ENCODE assay signal across 8 mouse cellular contexts in genomic region chr12:73554155-73554554, GRCm38 (mm10). TPM values are rescaled to one million over a fixed set of nuclear protein-coding genes. Genes with fewer than 3 reads are reported as not detected.
DNase-seq lines count a peak whose midpoint lies in the region; ATAC-seq and TF ChIP-seq lines count a peak whose summit lies in the region.

No protein-coding gene starts in this region.

- WGBS in forebrain, embryonic 15.5 days = 6% methylated on average over 5 of the region's 5 CpGs
- 3% methylated on average over 5 of the region's 5 CpGs for WGBS in hindbrain, postnatal 0 days
- WGBS in small intestine, adult 2 months = 3% methylated on average over 5 of the region's 5 CpGs

- peak; percentile 77 to 78 for DNase-seq in left cerebral cortex, adult 18-20 months (ENCODE audit: low spot score in 2 of 2)
- no peak for DNase-seq in left cerebral cortex, adult 8-10 months (ENCODE audit: low spot score in 2 of 2)
- peak; percentile 53 to 55 for DNase-seq in cerebellum, adult 18-20 months
- peak; percentile 88 for DNase-seq in hindbrain, postnatal 0 days (ENCODE audit: low spot score)
- peak; percentile 32 to 41 for DNase-seq in layer of hippocampus, postnatal 36 days

- no peak for TF ChIP-seq POLR2A in small intestine, adult 2 months (IDR thresholded peaks at IDR 0.05; ENCODE audit: low read depth, low read length)

- H3K4me1 ChIP-seq in forebrain, embryonic 15.5 days = no peaks in the 10 kb centered on the region
- no peaks in the 10 kb centered on the region for H3K4me1 ChIP-seq in hindbrain, postnatal 0 days (ENCODE audit: insufficient read depth, low read length)
- peaks cover 5% of the 10 kb centered on the region; the same call in 1 of the 2 replicates for H3K4me1 ChIP-seq in small intestine, adult 2 months (ENCODE audit: control insufficient read depth, insufficient read depth, insufficient read length, low read length)

- H3K27ac ChIP-seq in forebrain, embryonic 15.5 days (replicated peaks) = no peak overlapping the region
- no peak overlapping the region for H3K27ac ChIP-seq in hindbrain, postnatal 0 days
- H3K27ac ChIP-seq in small intestine, adult 2 months (ENCODE audit: insufficient read depth, low read depth, low read length) = no peak overlapping the region

- H3K9me3 ChIP-seq in forebrain, embryonic 15.5 days = no peaks in the 10 kb centered on the region
- no peaks in the 10 kb centered on the region for H3K9me3 ChIP-seq in hindbrain, postnatal 0 days (ENCODE audit: low read length)

- H3K36me3 ChIP-seq in forebrain, embryonic 15.5 days = no peaks in the 10 kb centered on the region
- H3K36me3 ChIP-seq in hindbrain, postnatal 0 days (ENCODE audit: insufficient read depth, low read length) = no peaks in the 10 kb centered on the region
- no peaks in the 10 kb centered on the region for H3K36me3 ChIP-seq in small intestine, adult 2 months (ENCODE audit: control insufficient read depth, insufficient read depth, low read length)

- H3K9ac ChIP-seq in forebrain, embryonic 15.5 days (replicated peaks) = no peak overlapping the region
- H3K9ac ChIP-seq in hindbrain, postnatal 0 days (replicated peaks; ENCODE audit: low read length) = no peak overlapping the region

- no peak overlapping the region for H3K4me3 ChIP-seq in forebrain, embryonic 15.5 days
- H3K4me3 ChIP-seq in hindbrain, postnatal 0 days (ENCODE audit: low read length) = no peak overlapping the region
- no peak overlapping the region for H3K4me3 ChIP-seq in small intestine, adult 2 months (ENCODE audit: low read depth, low read length)

- no peak overlapping the region for H3K4me2 ChIP-seq in forebrain, embryonic 15.5 days (replicated peaks)
- no peak overlapping the region for H3K4me2 ChIP-seq in hindbrain, postnatal 0 days (ENCODE audit: low read depth, low read length)

- H3K27me3 ChIP-seq in forebrain, embryonic 15.5 days = peaks cover 13% of the 10 kb centered on the region
- H3K27me3 ChIP-seq in hindbrain, postnatal 0 days (ENCODE audit: insufficient read depth, low read length) = peaks cover 15% of the 10 kb centered on the region
- H3K27me3 ChIP-seq in small intestine, adult 2 months (ENCODE audit: control insufficient read depth, insufficient read depth, low read length) = no peaks in the 10 kb centered on the region

- peak; percentile 85 for TF ChIP-seq CTCF in hindbrain, postnatal 0 days (IDR thresholded peaks at IDR 0.05; ENCODE audit: low read depth)
- TF ChIP-seq CTCF in small intestine, adult 2 months (IDR thresholded peaks at IDR 0.05; ENCODE audit: extremely low read depth, insufficient read length, insufficient replicate concordance, low read depth, low read length) = peak; percentile 52; the same call in 1 of the 2 replicates

- ATAC-seq in forebrain, embryonic 15.5 days (replicated peaks) = peak; percentile 80
- peak; percentile 70 for ATAC-seq in hindbrain, postnatal 0 days
- peak; percentile 92 for ATAC-seq in megakaryocyte-erythroid progenitor cell, adult 5-6 weeks (replicated peaks; ENCODE audit: low FRiP score, low TSS enrichment, poor library complexity, severe bottlenecking)

RNA-seq across cellular contexts. Expression of gene Tmem30b, which starts 8.0 kb away (rescaled TPM):
- under 1 TPM; 0.30 to 0.40 TPM for total RNA-seq in left cerebral cortex, adult 18-20 months (2021)
- total RNA-seq in left cerebral cortex, adult 8-10 months (2022) = under 1 TPM; 0.11 to 0.93 (median 0.36) TPM
- 0.19 and 0.22 TPM in 2 replicates for polyA plus RNA-seq in forebrain, embryonic 15.5 days (2015; fragmentation: Nextera tagmentation; extraction: Ambion mirVana)
- 0.25 and 0.42 TPM in 2 replicates for total RNA-seq in hindbrain, postnatal 0 days (2014; rRNA removed)
- 0.33 and 0.47 TPM in 2 replicates for polyA plus RNA-seq in hindbrain, postnatal 0 days (2015; fragmentation: Nextera tagmentation; extraction: Ambion mirVana)
- total RNA-seq in layer of hippocampus, postnatal 36 days (2021) = not detected
- total RNA-seq in megakaryocyte-erythroid progenitor cell, adult 5-6 weeks (2014; fragmentation: Nextera tagmentation) = not detected in 2 replicates
- not detected in 2 replicates for total RNA-seq in megakaryocyte-erythroid progenitor cell, adult 5-6 weeks (2017)
- 123 and 184 TPM in 2 replicates for polyA plus RNA-seq in small intestine, adult 2 months (2012; rRNA removed)

RNA-seq across cellular contexts. Expression of gene Prkch, which starts 30.4 kb away (rescaled TPM):
- total RNA-seq in left cerebral cortex, adult 18-20 months (2021) = 1 to 10 TPM; 4.8 to 5.6 TPM
- 10 to 100 TPM; 11.2 to 13.2 (median 12.5) TPM for total RNA-seq in left cerebral cortex, adult 8-10 months (2022)
- polyA plus RNA-seq in forebrain, embryonic 15.5 days (2015; fragmentation: Nextera tagmentation; extraction: Ambion mirVana) = 4.9 and 6.6 TPM in 2 replicates
- total RNA-seq in hindbrain, postnatal 0 days (2014; rRNA removed) = 10.9 and 16.1 TPM in 2 replicates
- 5.4 and 6.1 TPM in 2 replicates for polyA plus RNA-seq in hindbrain, postnatal 0 days (2015; fragmentation: Nextera tagmentation; extraction: Ambion mirVana)
- 1 to 10 TPM; 3.0 to 3.6 TPM for total RNA-seq in layer of hippocampus, postnatal 36 days (2021)
- 21.7 and 24.5 TPM in 2 replicates for total RNA-seq in megakaryocyte-erythroid progenitor cell, adult 5-6 weeks (2014; fragmentation: Nextera tagmentation)
- total RNA-seq in megakaryocyte-erythroid progenitor cell, adult 5-6 weeks (2017) = 22.9 and 24.9 TPM in 2 replicates
- polyA plus RNA-seq in small intestine, adult 2 months (2012; rRNA removed) = 1.9 and 3.2 TPM in 2 replicates

Comparison
In these comparisons a context has a peak if more than half of its experiments do, and no peak if none do; other contexts are left out.
1. DNase-seq: peak in left cerebral cortex, adult 18-20 months (2 of 2), cerebellum, adult 18-20 months (2 of 2), hindbrain, postnatal 0 days (single experiment) and layer of hippocampus, postnatal 36 days (2 of 2); none in left cerebral cortex, adult 8-10 months (0 of 2).
2. Peak in every context shown above with its lines, with median percentiles within 50 percentile points of each other: ATAC-seq.